Mouse (Mus musculus) 3134 (cell line): ENCODE results near the gene Mdfi.

Experiments
- DNase-seq: peaks from one replicate; pipeline ENCODE4 v3.0.0-alpha.2; 2011; ENCODE audit warnings: low spot score; ENCODE audit not compliant: insufficient read length; ENCODE audit errors: extremely low read depth

Gene Mdfi

GRCm38 (mm10) chr17:47805047-47805835 is 29.2 kb downstream of the Mdfi start:
- no peak for DNase-seq

- DNase-seq: no peak
Measured at GRCm38 (mm10) chr17:47803662-47804061, 30.8 kb downstream of the Mdfi start.

- no peak for DNase-seq
Measured at GRCm38 (mm10) chr17:47802806-47803205, 31.7 kb downstream of the Mdfi start.

- DNase-seq: no peak
Measured at GRCm38 (mm10) chr17:47797383-47797782, 37.1 kb downstream of the Mdfi start.

- no peak for DNase-seq
Measured at GRCm38 (mm10) chr17:47796968-47797367, 37.5 kb downstream of the Mdfi start.

- DNase-seq: no peak
Measured at GRCm38 (mm10) chr17:47796156-47796816, 38.2 kb downstream of the Mdfi start.

- peak; percentile 38 for DNase-seq
Measured at GRCm38 (mm10) chr17:47795446-47795845, 39.0 kb downstream of the Mdfi start.

GRCm38 (mm10) chr17:47793377-47793776 is 41.1 kb downstream of the Mdfi start:
- DNase-seq: peak; percentile 73

GRCm38 (mm10) chr17:47792098-47792863 is 42.2 kb downstream of the Mdfi start:
- peak; percentile 38 for DNase-seq

- no peak for DNase-seq
Measured at GRCm38 (mm10) chr17:47788996-47789395, 45.5 kb downstream of the Mdfi start.

- DNase-seq: no peak
Measured at GRCm38 (mm10) chr17:47788306-47788705, 46.2 kb downstream of the Mdfi start.

GRCm38 (mm10) chr17:47787632-47788031 is 46.9 kb downstream of the Mdfi start:
- DNase-seq: no peak

- DNase-seq: no peak
Measured at GRCm38 (mm10) chr17:47784411-47784810, 50.1 kb downstream of the Mdfi start.

GRCm38 (mm10) chr17:47783445-47784223 is 50.9 kb downstream of the Mdfi start:
- DNase-seq: no peak

- no peak for DNase-seq
Measured at GRCm38 (mm10) chr17:47782486-47782885, 52.0 kb downstream of the Mdfi start.

GRCm38 (mm10) chr17:47780470-47780869 is 54.0 kb downstream of the Mdfi start:
- DNase-seq: no peak

GRCm38 (mm10) chr17:47777141-47777540 is 57.4 kb downstream of the Mdfi start:
- DNase-seq: no peak

GRCm38 (mm10) chr17:47773604-47774003 is 60.9 kb downstream of the Mdfi start:
- no peak for DNase-seq

- no peak for DNase-seq
Measured at GRCm38 (mm10) chr17:47769389-47770299, 64.8 kb downstream of the Mdfi start.
